Mouse (Mus musculus) neural tube, embryonic 12.5 days (tissue): ENCODE data around the gene Rgl2. TPM values are rescaled to one million over a fixed set of nuclear protein-coding genes. Genes with fewer than 3 reads are reported as not detected.
"Not testable (repeated sequence)": the region's sequence is repeated elsewhere in the genome, so short reads cannot be mapped to it uniquely, and the experiment has no call there.

Source experiments
- ATAC-seq: fragments of 200-750 bp; cut with Nextera tagmentation; 2 replicates; pipeline ENCODE4 v1.8.0; 2017; ENCODE audit warnings: low read depth, mild to moderate bottlenecking, moderate TSS enrichment, moderate library complexity; ENCODE audit not compliant: low FRiP score
- H3K27ac ChIP-seq: fragments of 300-500 bp; sonication (generic); 2 replicates; pipeline ENCODE4 v1.5.1; 2016
- H3K27me3 ChIP-seq: fragments of 300-500 bp; sonication (generic); replicated peaks from 2 replicates; pipeline ENCODE4 v1.6.1; 2016; ENCODE audit warnings: mild to moderate bottlenecking
- H3K36me3 ChIP-seq: fragments of 300-500 bp; sonication (generic); 2 replicates; pipeline ENCODE4 v1.6.1; 2016; ENCODE audit warnings: mild to moderate bottlenecking
- H3K4me1 ChIP-seq: fragments of 300-500 bp; sonication (generic); 2 replicates; pipeline ENCODE4 v1.6.1; 2016
- H3K4me2 ChIP-seq: fragments of 300-500 bp; sonication (generic); replicated peaks from 2 replicates; pipeline ENCODE4 v1.6.1; 2016; ENCODE audit warnings: mild to moderate bottlenecking
- H3K4me3 ChIP-seq: fragments of 300-500 bp; sonication (generic); 2 replicates; pipeline ENCODE4 v1.5.1; 2016
- H3K9ac ChIP-seq: fragments of 300-500 bp; sonication (generic); 2 replicates; pipeline ENCODE4 v1.6.1; 2016; ENCODE audit warnings: mild to moderate bottlenecking
- H3K9me3 ChIP-seq: fragments of 300-500 bp; sonication (generic); 2 replicates; pipeline ENCODE4 v1.6.1; 2016; ENCODE audit warnings: mild to moderate bottlenecking
- WGBS: fragments of 180-500 bp; shearing (Covaris S2); methylation state at CpG from one replicate; pipeline ENCODE4 v1.1.7; 2016; 5-methylcytosine and 5-hydroxymethylcytosine counted together
- microRNA-seq: library from miRNA; unstranded; fragments of <30 nt; microRNA quantifications from one replicate; pipeline ENCODE4, GENCODE M21; 2017
- polyA plus RNA-seq: library from polyadenylated mRNA; unstranded; fragments of >200 nt; fragmentation: Nextera tagmentation; extraction: Ambion mirVana; gene quantifications from 2 replicates; pipeline ENCODE4 v1.2.1, GENCODE M21; 2016

Gene Rgl2
- polyA plus RNA-seq, 1 experiment from 2014 or later = 68.1 TPM

DNA sequence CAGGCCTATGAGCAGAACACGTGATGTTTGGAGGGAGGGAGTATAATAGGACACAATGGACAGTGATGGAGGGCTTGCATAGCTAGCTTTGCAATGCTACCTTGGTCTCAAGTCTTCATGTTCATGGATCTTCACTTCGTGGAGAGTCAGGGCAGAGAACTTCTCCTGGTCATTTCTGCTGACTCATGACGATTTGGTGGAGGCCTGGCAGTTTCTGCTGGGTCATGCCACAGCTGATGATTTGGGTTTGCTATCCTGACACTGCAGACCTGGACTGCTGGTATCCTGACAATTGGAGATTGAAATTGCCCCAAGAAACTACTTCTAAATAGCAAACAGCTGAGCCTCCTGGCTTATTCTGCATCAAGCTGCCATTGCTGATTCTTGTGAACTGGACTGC lies 44.2 kb downstream of the Rgl2 start:
- 64% methylated on average over 3 of the region's 3 CpGs for WGBS
- ATAC-seq = no peak
- H3K9ac ChIP-seq = no peak overlapping the region
- peaks cover 23% of the 10 kb centered on the region for H3K27me3 ChIP-seq
- H3K4me2 ChIP-seq = no peak overlapping the region
- no peak overlapping the region for H3K4me3 ChIP-seq
- no peaks in the 10 kb centered on the region for H3K36me3 ChIP-seq
- H3K9me3 ChIP-seq = no peaks in the 10 kb centered on the region
- no peak overlapping the region for H3K27ac ChIP-seq
- peaks cover 4% of the 10 kb centered on the region for H3K4me1 ChIP-seq

DNA sequence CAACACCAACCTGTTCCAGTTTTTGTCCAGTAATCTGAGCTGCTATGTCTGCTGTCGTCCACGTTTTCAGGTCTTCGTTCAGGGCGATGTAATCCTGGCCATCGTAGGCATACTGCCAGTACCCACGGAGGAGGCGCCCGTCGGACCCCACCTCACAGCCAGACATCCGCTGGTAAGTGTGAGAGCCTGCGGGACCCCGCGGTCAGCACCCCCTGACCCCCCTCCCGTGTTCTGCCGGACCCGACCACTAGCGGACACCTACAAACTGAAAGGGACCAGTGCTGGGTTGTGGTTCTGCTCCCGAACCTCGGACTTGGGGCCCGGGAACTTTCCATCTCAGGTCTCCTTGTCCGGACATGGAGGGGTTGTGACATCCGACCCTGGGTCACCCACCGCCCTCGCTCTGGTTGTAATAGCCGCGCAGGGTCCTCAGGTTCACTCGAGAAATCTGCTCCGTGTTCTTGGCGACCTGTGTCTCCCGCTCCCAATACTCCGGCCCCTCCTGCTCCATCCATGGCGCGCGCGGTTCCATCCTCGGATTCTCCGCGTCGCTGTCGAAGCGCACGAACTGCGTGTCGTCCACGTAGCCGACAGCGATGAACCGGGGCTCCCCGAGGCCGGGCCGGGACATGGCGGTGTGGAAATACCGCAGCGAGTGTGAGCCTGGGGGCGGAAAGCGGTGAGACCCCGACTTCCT lies 48.7 kb downstream of the Rgl2 start:
- Histone ChIP-seq H3K36me3 (no peaks in the 10 kb centered on the region), H3K9me3 (no peaks in the 10 kb centered on the region), H3K4me3 (peak overlapping the region; percentile 31; the same call in 1 of the 2 replicates), H3K27me3 (peaks cover 37% of the 10 kb centered on the region), H3K4me2 (peak overlapping the region; percentile 60), H3K4me1 (peaks cover 7% of the 10 kb centered on the region), H3K9ac (0 out of 2 replicates have a peak overlapping the region, but pooled peaks have one; percentile 33), H3K27ac (no peak overlapping the region)
- no peak for ATAC-seq
- WGBS = 2% methylated on average over 57 of the region's 57 CpGs

GRCm38 (mm10) chr17:33978631-33979031 lies 49.3 kb downstream of the Rgl2 start:
- H3K9me3 ChIP-seq = no peaks in the 10 kb centered on the region
- ATAC-seq = no peak

GRCm38 (mm10) chr17:33979512-33980050 lies 50.2 kb downstream of the Rgl2 start:
- no peak overlapping the region for H3K27ac ChIP-seq
- no peaks in the 10 kb centered on the region for H3K9me3 ChIP-seq
- peaks cover 7% of the 10 kb centered on the region for H3K4me1 ChIP-seq
- no peak overlapping the region for H3K4me2 ChIP-seq
- 73% methylated on average over 6 of the region's 6 CpGs for WGBS
- no peak overlapping the region for H3K4me3 ChIP-seq
- H3K27me3 ChIP-seq = peaks cover 37% of the 10 kb centered on the region
- H3K36me3 ChIP-seq = no peaks in the 10 kb centered on the region
- no peak for ATAC-seq
- no peak overlapping the region for H3K9ac ChIP-seq

More at GRCm38 (mm10) chr17:33978631-33979031, 49.3 kb downstream of the Rgl2 start:
- WGBS = under 1% methylated on average over 17 of the region's 17 CpGs
- Histone ChIP-seq H3K27me3 (peaks cover 37% of the 10 kb centered on the region), H3K27ac (no peak overlapping the region), H3K36me3 (no peaks in the 10 kb centered on the region), H3K4me2 (peak overlapping the region; percentile 60), H3K4me1 (peaks cover 7% of the 10 kb centered on the region), H3K9ac (0 out of 2 replicates have a peak overlapping the region, but pooled peaks have one; percentile 33), H3K4me3 (peak overlapping the region; percentile 31; the same call in 1 of the 2 replicates)

DNA sequence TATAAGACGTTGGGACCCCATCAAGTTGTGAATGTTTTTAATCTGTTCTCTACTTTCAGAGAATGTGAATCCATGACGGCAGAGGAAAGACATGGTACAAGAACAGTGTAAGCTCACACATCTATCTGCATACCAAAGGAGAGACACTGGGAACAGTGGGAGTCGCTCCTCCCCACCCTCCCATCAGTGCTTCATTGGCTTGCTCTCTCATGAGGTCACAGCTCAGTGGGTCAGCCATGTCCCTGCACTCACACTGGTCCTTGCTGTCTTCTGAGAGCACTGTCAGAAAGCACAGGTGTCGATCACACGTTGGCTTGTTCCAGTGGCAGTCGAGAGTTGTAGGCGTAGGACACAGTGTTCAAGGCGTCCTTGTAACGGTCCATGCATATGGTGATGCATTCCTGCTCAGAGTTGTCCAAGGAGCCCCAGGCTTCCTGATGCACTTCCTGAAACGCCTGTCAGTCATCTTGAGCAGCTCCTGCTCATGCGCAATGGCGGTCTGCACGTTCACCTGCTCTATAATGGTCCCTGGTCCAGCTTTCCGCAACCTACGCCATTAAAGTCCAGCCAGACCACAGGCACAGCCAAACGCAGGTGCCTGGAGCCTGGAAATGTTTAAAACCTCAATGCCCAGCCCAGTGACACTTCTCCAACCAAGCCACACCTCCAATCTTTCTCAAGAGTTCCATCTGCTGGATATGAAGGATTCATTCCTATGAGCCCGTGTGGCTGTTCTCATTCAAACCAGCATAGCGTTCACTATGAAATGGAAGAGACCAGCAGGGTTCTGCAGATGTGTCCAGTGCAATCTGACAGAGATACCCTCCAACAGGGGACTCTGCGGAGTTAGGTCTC lies 51.1 kb downstream of the Rgl2 start:
- H3K27ac ChIP-seq = no peak overlapping the region
- H3K4me3 ChIP-seq = no peak overlapping the region
- H3K9ac ChIP-seq = no peak overlapping the region
- no peaks in the 10 kb centered on the region for H3K9me3 ChIP-seq
- peak; percentile 2; the same call in 1 of the 2 replicates for ATAC-seq
- 78% methylated on average over 19 of the region's 19 CpGs for WGBS
- H3K4me1 ChIP-seq = peaks cover 7% of the 10 kb centered on the region
- H3K4me2 ChIP-seq = peak overlapping the region; percentile 63
- peaks cover 37% of the 10 kb centered on the region for H3K27me3 ChIP-seq
- no peaks in the 10 kb centered on the region for H3K36me3 ChIP-seq

GRCm38 (mm10) chr17:33981192-33981909 lies 52.0 kb downstream of the Rgl2 start:
- ATAC-seq = peak; percentile 94
- H3K4me2 ChIP-seq = peak overlapping the region; percentile 63

DNA sequence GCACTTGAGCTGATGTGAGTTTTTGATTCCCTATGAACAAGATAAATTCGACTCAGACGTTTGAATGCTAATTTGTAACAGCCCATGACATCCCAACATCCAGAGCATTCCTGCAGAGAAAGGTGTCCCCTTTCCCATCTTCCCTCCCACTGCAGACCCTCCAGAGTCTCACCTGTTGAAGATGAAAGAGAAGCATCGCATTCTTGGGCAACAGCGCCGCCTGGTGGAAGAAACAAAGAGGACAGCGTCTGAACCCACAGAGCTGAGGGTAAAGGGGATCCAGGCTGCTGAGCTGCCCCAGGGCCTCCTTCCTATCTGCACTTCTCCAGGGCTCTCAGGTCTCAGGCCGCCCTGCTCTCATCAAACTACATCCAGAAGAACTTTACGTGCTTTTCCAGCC lies 52.8 kb downstream of the Rgl2 start:
- H3K4me1 ChIP-seq, H3K36me3 ChIP-seq, H3K9me3 ChIP-seq, H3K4me3 ChIP-seq, ATAC-seq, H3K27ac ChIP-seq, H3K9ac ChIP-seq: not testable (repeated sequence)
- peak overlapping the region; percentile 63 for H3K4me2 ChIP-seq
- H3K27me3 ChIP-seq = peaks cover 33% of the 10 kb centered on the region
- 12% methylated on average over 8 of the region's 8 CpGs for WGBS

More at GRCm38 (mm10) chr17:33981192-33981909, 52.0 kb downstream of the Rgl2 start:
- WGBS = 1% methylated on average over 27 of the region's 27 CpGs
- peak overlapping the region; percentile 55; the same call in 1 of the 2 replicates for H3K9ac ChIP-seq
- peaks cover 35% of the 10 kb centered on the region for H3K27me3 ChIP-seq
- not testable (repeated sequence) for H3K36me3 ChIP-seq, H3K4me1 ChIP-seq, H3K9me3 ChIP-seq
- peak overlapping the region; percentile 76; the same call in 1 of the 2 replicates for H3K27ac ChIP-seq
- peak overlapping the region; percentile 42 for H3K4me3 ChIP-seq

Small RNA genes lying within 50 kb of the gene (microRNA-seq; reads per million reads assigned to microRNA genes)
- not detected for gene Gm27740

Other genes with a start within 250 kb of the Rgl2 start
- gene Hnrnpm, start 242.7 kb upstream of the Rgl2 start, polyA plus RNA-seq = 369 and 408 TPM in 2 replicates
- 55.7 and 61.1 TPM in 2 replicates for gene March2, start 210.9 kb upstream of the Rgl2 start, polyA plus RNA-seq
- gene Rab11b, start 169.0 kb upstream of the Rgl2 start, polyA plus RNA-seq = 412 and 463 TPM in 2 replicates
- 17.7 TPM in 2 replicates for gene Angptl4, start 147.7 kb upstream of the Rgl2 start, polyA plus RNA-seq
- 31.5 and 32.3 TPM in 2 replicates for gene Kank3, start 119.0 kb upstream of the Rgl2 start, polyA plus RNA-seq
- 672 and 679 TPM in 2 replicates for gene Rps28, start 105.0 kb upstream of the Rgl2 start, polyA plus RNA-seq
- 458 and 461 TPM in 2 replicates for gene Ndufa7, start 105.0 kb upstream of the Rgl2 start, polyA plus RNA-seq
- 59.3 and 61.8 TPM in 2 replicates for gene Cd320, start 86.5 kb upstream of the Rgl2 start, polyA plus RNA-seq
- not detected in 2 replicates for gene Gm7029, start 55.7 kb upstream of the Rgl2 start, polyA plus RNA-seq
- 2.6 and 4.1 TPM in 2 replicates for gene Kifc1, start 38.9 kb upstream of the Rgl2 start, polyA plus RNA-seq
- not detected in 2 replicates for gene Platr17, start 24.4 kb upstream of the Rgl2 start, polyA plus RNA-seq
- 60.3 and 62.1 TPM in 2 replicates for gene Daxx, start 20.1 kb upstream of the Rgl2 start, polyA plus RNA-seq
- 23.6 and 23.9 TPM in 2 replicates for gene Tapbp, start 13.6 kb upstream of the Rgl2 start, polyA plus RNA-seq
- 21.9 and 24.1 TPM in 2 replicates for gene Zbtb22, start 13.6 kb upstream of the Rgl2 start, polyA plus RNA-seq
- gene Pfdn6, start 10.8 kb downstream of the Rgl2 start, polyA plus RNA-seq = 184 and 191 TPM in 2 replicates
- 38.4 and 39.7 TPM in 2 replicates for gene Wdr46, start 11.1 kb downstream of the Rgl2 start, polyA plus RNA-seq
- 7.9 and 8.3 TPM in 2 replicates for gene B3galt4, start 21.9 kb downstream of the Rgl2 start, polyA plus RNA-seq
- gene Vps52, start 26.3 kb downstream of the Rgl2 start, polyA plus RNA-seq = 66.0 and 66.5 TPM in 2 replicates
- gene Rps18, start 26.5 kb downstream of the Rgl2 start, polyA plus RNA-seq = 914 and 923 TPM in 2 replicates
- gene H2-K1, start 70.8 kb downstream of the Rgl2 start, polyA plus RNA-seq = 15.2 and 16.8 TPM in 2 replicates
- 25.9 and 30.7 TPM in 2 replicates for gene Ring1, start 95.1 kb downstream of the Rgl2 start, polyA plus RNA-seq
- gene H2-Ke6, start 98.5 kb downstream of the Rgl2 start, polyA plus RNA-seq = 61.3 and 70.6 TPM in 2 replicates
- 172 and 173 TPM in 2 replicates for gene Slc39a7, start 102.1 kb downstream of the Rgl2 start, polyA plus RNA-seq
- 65.2 and 69.1 TPM in 2 replicates for gene Rxrb, start 102.3 kb downstream of the Rgl2 start, polyA plus RNA-seq
- gene Col11a2, start 109.9 kb downstream of the Rgl2 start, polyA plus RNA-seq = 5.7 and 6.3 TPM in 2 replicates
- gene H2-Oa, start 162.8 kb downstream of the Rgl2 start, polyA plus RNA-seq = 0.44 and 0.50 TPM in 2 replicates
- 12.3 and 15.0 TPM in 2 replicates for gene H2-DMa, start 190.0 kb downstream of the Rgl2 start, polyA plus RNA-seq
- gene Brd2, start 193.1 kb downstream of the Rgl2 start, polyA plus RNA-seq = 135 and 141 TPM in 2 replicates
- 0.17 and 0.23 TPM in 2 replicates for gene H2-DMb2, start 213.8 kb downstream of the Rgl2 start, polyA plus RNA-seq
- 0.23 and 0.47 TPM in 2 replicates for gene H2-DMb1, start 223.5 kb downstream of the Rgl2 start, polyA plus RNA-seq